Mouse (Mus musculus) kidney, adult 11 months (tissue): ENCODE data around the gene Vmn2r71.

ENCODE experiments used
- DNase-seq: peaks from one replicate; pipeline ENCODE4 v3.0.0; 2022

The Vmn2r71 gene

DNA sequence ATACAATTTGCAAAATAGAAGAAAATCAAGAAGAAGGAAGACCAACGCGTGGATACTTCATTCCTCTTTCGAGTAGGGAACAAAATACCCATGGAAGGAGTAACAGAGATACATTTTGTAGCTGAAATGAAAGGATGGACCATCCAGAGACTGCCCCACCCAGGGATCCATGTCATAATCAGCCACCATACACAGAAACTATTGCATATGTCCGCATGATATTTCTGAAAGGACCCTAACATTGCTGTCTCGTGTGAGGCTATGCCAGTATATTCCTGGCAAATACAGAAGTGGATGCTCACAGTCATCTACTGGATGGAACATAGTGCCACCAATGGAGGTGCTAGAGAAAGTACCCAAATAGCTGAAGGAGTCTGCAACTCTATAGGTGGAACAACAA is at the start of gene Vmn2r71:
TSS of gene Vmn2r71 (plus strand) at position 301 of the 400 bp plus-strand sequence.
- no peak for DNase-seq

DNA sequence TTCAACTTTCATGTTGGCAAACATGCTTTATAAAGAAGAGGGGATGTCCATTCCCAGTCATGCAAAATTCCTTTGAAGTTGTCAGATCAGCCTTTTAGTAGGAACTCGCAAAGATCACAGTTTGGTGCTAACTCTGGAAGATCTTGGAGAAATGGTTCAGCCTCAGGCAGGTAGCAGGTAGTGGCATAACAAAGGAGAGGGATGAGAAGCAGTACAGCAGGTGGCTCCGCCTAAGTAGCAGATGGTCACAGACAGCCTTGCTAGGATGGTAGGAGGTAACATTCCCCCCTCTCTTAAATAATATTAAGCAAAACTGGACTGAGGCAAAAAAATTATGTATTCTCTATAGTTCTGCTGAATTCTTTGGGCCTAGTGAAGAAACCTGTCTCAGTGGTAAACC is 20.8 kb upstream of the Vmn2r71 start:
- DNase-seq: no peak

DNA sequence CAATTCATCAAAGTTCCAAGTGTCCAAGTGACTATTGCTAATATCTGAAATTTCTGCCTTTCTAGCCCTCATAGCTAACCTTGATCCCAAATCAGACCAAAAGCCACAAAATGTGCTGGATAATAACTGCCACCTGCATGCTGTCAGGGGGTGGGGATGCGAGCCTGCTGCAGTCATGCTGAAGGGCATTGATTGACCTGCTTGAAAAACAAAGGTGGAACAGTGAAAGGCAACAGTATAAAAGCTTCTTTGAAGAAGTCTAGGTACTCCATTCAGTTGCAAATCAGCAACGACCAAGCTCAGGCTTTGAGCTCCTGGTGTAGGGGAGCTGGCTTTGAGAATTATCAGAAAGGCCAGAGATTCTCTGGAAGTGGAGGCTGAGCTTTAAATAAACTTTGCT is 19.8 kb upstream of the Vmn2r71 start:
- DNase-seq: no peak

DNA sequence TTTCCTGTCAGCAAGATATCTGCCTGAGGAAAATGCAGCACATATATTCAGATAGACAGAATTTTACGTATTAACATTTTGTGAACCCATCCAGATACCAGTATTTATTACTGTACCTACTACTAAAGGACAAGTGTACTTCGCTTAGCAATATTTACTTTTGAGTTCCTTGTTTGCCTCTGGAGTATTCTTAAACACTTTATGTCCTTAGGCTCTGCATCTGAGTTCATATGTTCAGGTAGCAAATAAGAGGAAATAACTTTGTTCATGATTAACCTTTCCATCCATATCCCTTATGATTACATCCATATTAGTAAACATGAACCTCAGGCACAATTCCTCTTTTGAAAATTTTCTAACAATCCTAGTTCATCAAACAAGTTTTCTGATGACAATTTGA is 6.2 kb downstream of the Vmn2r71 start, which contains the start of gene Vmn2r70:
TSS of gene Vmn2r70 (minus strand) at position 101 of the 400 bp plus-strand sequence.
- DNase-seq: no peak
